Mouse (Mus musculus) myocyte (in vitro differentiated cells): ENCODE results near the gene Syk. TPM values are rescaled to one million over a fixed set of nuclear protein-coding genes. Genes with fewer than 3 reads are reported as not detected.
A peak's percentile ranks its signal among the peaks of the same experiment; 100 is the strongest.

Experiments
- H3K27me3 ChIP-seq: one replicate; pipeline ENCODE4 v1.6.1; 2011; ENCODE audit not compliant: control insufficient read depth, insufficient read depth, insufficient read length
- H3K36me3 ChIP-seq: one replicate; pipeline ENCODE4 v1.6.1; 2011; ENCODE audit not compliant: control insufficient read depth, insufficient read depth
- H3K4me2 ChIP-seq: one replicate; pipeline ENCODE4 v1.6.1; 2011; ENCODE audit warnings: low read depth, control low read depth
- H3K4me3 ChIP-seq: one replicate; pipeline ENCODE4 v1.5.1; 2011; ENCODE audit warnings: mild to moderate bottlenecking, control low read depth, moderate library complexity
- H3K79me2 ChIP-seq: one replicate; pipeline ENCODE4 v1.6.1; 2011; ENCODE audit not compliant: control insufficient read depth, insufficient read depth
- H3ac ChIP-seq: one replicate; pipeline ENCODE4 v1.6.1; 2011; ENCODE audit not compliant: control insufficient read depth, insufficient read length
- CEBPB ChIP-seq: IDR thresholded peaks from 2 replicates; pipeline ENCODE4 v1.6.1; 2011; ENCODE audit warnings: mild to moderate bottlenecking, moderate library complexity; ENCODE audit not compliant: poor library complexity, insufficient read depth, severe bottlenecking
- E2F4 ChIP-seq: IDR thresholded peaks from one replicate; pipeline ENCODE4 v1.6.1; 2011; ENCODE audit warnings: mild to moderate bottlenecking, control low read depth, moderate library complexity; ENCODE audit not compliant: insufficient read depth
- MAX ChIP-seq: IDR thresholded peaks from one replicate; pipeline ENCODE4 v1.6.1; 2011; ENCODE audit warnings: low read depth, mild to moderate bottlenecking, control low read depth
- MYOD1 ChIP-seq, 3 experiments: IDR thresholded peaks; one replicate each; pipeline ENCODE4 v1.6.1; 2011; ENCODE audit warnings: control low read depth in 2 of 3, low read depth in 2 of 3, mild to moderate bottlenecking in 2 of 3, moderate library complexity in 1 of 3; ENCODE audit not compliant: insufficient read length in 2 of 3, control insufficient read depth in 1 of 3
- MYOG ChIP-seq, 3 experiments: IDR thresholded peaks; one replicate each; pipeline ENCODE4 v1.6.1; 2011; ENCODE audit warnings: control low read depth in 2 of 3, low read depth in 2 of 3, mild to moderate bottlenecking in 2 of 3; ENCODE audit not compliant: insufficient read length in 2 of 3, control insufficient read depth in 1 of 3, insufficient read depth in 1 of 3
- POLR2A ChIP-seq: IDR thresholded peaks from one replicate; pipeline ENCODE4 v1.6.1; 2011; ENCODE audit warnings: low read depth, mild to moderate bottlenecking, control low read depth, moderate library complexity; ENCODE audit not compliant: insufficient read length
- POLR2AphosphoS2 ChIP-seq: IDR thresholded peaks from one replicate; pipeline ENCODE4 v1.6.1; 2011; ENCODE audit warnings: low read depth, control low read depth; ENCODE audit not compliant: insufficient read length
- REST ChIP-seq: IDR thresholded peaks from one replicate; pipeline ENCODE4 v1.6.1; 2011; ENCODE audit warnings: mild to moderate bottlenecking, control low read depth, moderate library complexity; ENCODE audit not compliant: insufficient read depth, insufficient read length
- SRF ChIP-seq: IDR thresholded peaks from one replicate; pipeline ENCODE4 v1.6.1; 2011; ENCODE audit warnings: low read depth; ENCODE audit not compliant: control insufficient read depth, insufficient read length
- TCF12 ChIP-seq: IDR thresholded peaks from one replicate; pipeline ENCODE4 v1.6.1; 2011; ENCODE audit warnings: mild to moderate bottlenecking, control low read depth; ENCODE audit not compliant: poor library complexity, insufficient read depth, severe bottlenecking
- TCF3 ChIP-seq: IDR thresholded peaks from one replicate; pipeline ENCODE4 v1.6.1; 2011; ENCODE audit warnings: low read depth, control low read depth; ENCODE audit not compliant: insufficient read length
- USF1 ChIP-seq: IDR thresholded peaks from one replicate; pipeline ENCODE4 v1.6.1; 2011; ENCODE audit warnings: low read depth, mild to moderate bottlenecking, control low read depth, moderate library complexity
- polyA plus RNA-seq: library from polyadenylated mRNA; unstranded; fragments of >200 nt; fragmentation: generic; extraction: Trizol; gene quantifications from one replicate; pipeline ENCODE4 v1.2.1, GENCODE M21; 2012; ENCODE audit warnings: missing spikeins

Gene Syk
- polyA plus RNA-seq, 1 experiment, result 0.42 TPM

- Histone ChIP-seq H3K27me3 (no peaks in the 10 kb centered on the region), H3K36me3 (no peaks in the 10 kb centered on the region), H3K4me2 (no peak overlapping the region), H3K79me2 (no peaks in the 10 kb centered on the region), H3ac (no peak overlapping the region), H3K4me3 (no peak overlapping the region)
- TF ChIP-seq USF1 (no peak), CEBPB (no peak), SRF (no peak), MYOD1 (IDR thresholded peaks at IDR 0.05; ENCODE audit: control insufficient read depth in 1 of 3, insufficient read length in 2 of 3, low read depth in 2 of 3) (no peak), POLR2AphosphoS2 (no peak), MYOG (IDR thresholded peaks at IDR 0.05; ENCODE audit: control insufficient read depth in 1 of 3, insufficient read depth in 1 of 3, insufficient read length in 2 of 3, low read depth in 2 of 3) (no peak), TCF12 (no peak), TCF3 (no peak), E2F4 (no peak), MAX (no peak), REST (no peak)
These were observed 63.6 kb downstream of the Syk start for GRCm38 (mm10) chr13:52646566-52646965.

- Histone ChIP-seq H3K79me2 (no peaks in the 10 kb centered on the region), H3ac (no peak overlapping the region), H3K27me3 (no peaks in the 10 kb centered on the region), H3K4me2 (no peak overlapping the region), H3K4me3 (no peak overlapping the region), H3K36me3 (no peaks in the 10 kb centered on the region)
- no peak for TF ChIP-seq MAX
- no peak for TF ChIP-seq USF1
- TF ChIP-seq POLR2AphosphoS2, result no peak
- no peak for TF ChIP-seq TCF3
- no peak for TF ChIP-seq REST
- TF ChIP-seq TCF12, result no peak
- TF ChIP-seq E2F4, result no peak
- no peak for TF ChIP-seq MYOG (IDR thresholded peaks at IDR 0.05; ENCODE audit: control insufficient read depth in 1 of 3, insufficient read depth in 1 of 3, insufficient read length in 2 of 3, low read depth in 2 of 3)
- no peak for TF ChIP-seq CEBPB
These were observed 65.2 kb downstream of the Syk start for GRCm38 (mm10) chr13:52647996-52648712.

GRCm38 (mm10) chr13:52649791-52650418 lies 66.9 kb downstream of the Syk start:
- no peak overlapping the region for H3ac ChIP-seq
- no peak overlapping the region for H3K4me2 ChIP-seq
- no peaks in the 10 kb centered on the region for H3K79me2 ChIP-seq
- no peak for TF ChIP-seq CEBPB
- no peak for TF ChIP-seq E2F4
- TF ChIP-seq MAX, result no peak
- TF ChIP-seq POLR2AphosphoS2, result no peak
- no peak for TF ChIP-seq USF1
- TF ChIP-seq SRF, result no peak
- no peak for TF ChIP-seq REST
- TF ChIP-seq TCF3, result no peak
- no peak for TF ChIP-seq MYOD1 (IDR thresholded peaks at IDR 0.05; ENCODE audit: control insufficient read depth in 1 of 3, insufficient read length in 2 of 3, low read depth in 2 of 3)
- no peak for TF ChIP-seq POLR2A
- H3K36me3 ChIP-seq, result no peaks in the 10 kb centered on the region
- no peaks in the 10 kb centered on the region for H3K27me3 ChIP-seq
- H3K4me3 ChIP-seq, result no peak overlapping the region

GRCm38 (mm10) chr13:52651383-52652252 lies 68.6 kb downstream of the Syk start:
- Histone ChIP-seq H3K27me3 (no peaks in the 10 kb centered on the region), H3K4me2 (peak overlapping the region; percentile 85), H3K79me2 (no peaks in the 10 kb centered on the region), H3K36me3 (no peaks in the 10 kb centered on the region), H3ac (no peak overlapping the region), H3K4me3 (no peak overlapping the region)
- TF ChIP-seq MYOD1 (IDR thresholded peaks at IDR 0.05; ENCODE audit: control insufficient read depth in 1 of 3, insufficient read length in 2 of 3, low read depth in 2 of 3) (no peak), CEBPB (0 out of 2 replicates have a peak, but pooled peaks have one; percentile 40)

- Histone ChIP-seq H3K4me2 (peak overlapping the region; percentile 53), H3K27me3 (no peaks in the 10 kb centered on the region), H3ac (no peak overlapping the region), H3K4me3 (no peak overlapping the region), H3K36me3 (no peaks in the 10 kb centered on the region), H3K79me2 (no peaks in the 10 kb centered on the region)
- TF ChIP-seq REST, result no peak
- no peak for TF ChIP-seq TCF12
- no peak for TF ChIP-seq SRF
- no peak for TF ChIP-seq MYOD1 (IDR thresholded peaks at IDR 0.05; ENCODE audit: control insufficient read depth in 1 of 3, insufficient read length in 2 of 3, low read depth in 2 of 3)
- no peak for TF ChIP-seq E2F4
- no peak for TF ChIP-seq POLR2AphosphoS2
- no peak for TF ChIP-seq CEBPB
- no peak for TF ChIP-seq POLR2A
- no peak for TF ChIP-seq USF1
These were observed 69.3 kb downstream of the Syk start for GRCm38 (mm10) chr13:52652253-52652628.
